Mouse (Mus musculus) ES-E14 (cell line): ENCODE results near the gene Furin. TPM values are rescaled to one million over a fixed set of nuclear protein-coding genes. Genes with fewer than 3 reads are reported as not detected.

Experiments used
- DNase-seq: peaks from one replicate; pipeline ENCODE4 v3.0.0-alpha.2; 2013; ENCODE audit warnings: low read depth, low spot score
- H3K27ac ChIP-seq: 2 replicates; pipeline ENCODE4 v1.5.1; 2012; ENCODE audit warnings: low read depth, mild to moderate bottlenecking, low read length, moderate library complexity, mixed read lengths; ENCODE audit not compliant: poor library complexity, insufficient read depth, severe bottlenecking
- H3K36me3 ChIP-seq: 2 replicates; pipeline ENCODE4 v1.6.1; 2012; ENCODE audit warnings: mild to moderate bottlenecking, low read length, moderate library complexity, mixed read lengths; ENCODE audit not compliant: control insufficient read depth, poor library complexity, insufficient read depth, severe bottlenecking
- H3K4me1 ChIP-seq, 2 experiments: fragments of 150-350 bp in 1 of 2; sonication (generic) in 1 of 2; 2 replicates each; pipeline ENCODE4 v1.6.1; 2012; ENCODE audit warnings: low read length in 2 of 2, mild to moderate bottlenecking in 1 of 2, mixed read lengths in 1 of 2; ENCODE audit not compliant: control insufficient read depth in 2 of 2, insufficient read depth in 2 of 2, poor library complexity in 1 of 2
- H3K4me3 ChIP-seq, 2 experiments: fragments of 150-350 bp in 1 of 2; sonication (generic) in 1 of 2; 2 replicates each; pipeline ENCODE4 v1.5.1; 2012; ENCODE audit warnings: low read length in 2 of 2, low read depth in 1 of 2, mild to moderate bottlenecking in 1 of 2, mixed read lengths in 1 of 2; ENCODE audit not compliant: insufficient read depth in 1 of 2, poor library complexity in 1 of 2, severe bottlenecking in 1 of 2
- H3K9ac ChIP-seq: 2 replicates; pipeline ENCODE4 v1.6.1; 2012; ENCODE audit warnings: low read depth, mild to moderate bottlenecking, low read length, mixed read lengths; ENCODE audit not compliant: poor library complexity, insufficient read depth, severe bottlenecking
- H3K9me3 ChIP-seq: fragments of 150-350 bp; sonication (generic); 2 replicates; pipeline ENCODE4 v1.6.1; 2012; ENCODE audit warnings: low read depth, mild to moderate bottlenecking, low read length; ENCODE audit not compliant: control insufficient read depth, insufficient read depth
- CHD2 ChIP-seq: IDR thresholded peaks from 2 replicates; pipeline ENCODE4 v1.6.1; 2014; ENCODE audit warnings: mild to moderate bottlenecking, low read depth, low read length, inconsistent platforms
- HCFC1 ChIP-seq: IDR thresholded peaks from 2 replicates; pipeline ENCODE4 v1.6.1; 2012; ENCODE audit warnings: low read length, inconsistent platforms, borderline replicate concordance; ENCODE audit not compliant: insufficient read depth
- MAFK ChIP-seq: IDR thresholded peaks from 2 replicates; pipeline ENCODE4 v1.6.1; 2014; ENCODE audit warnings: mild to moderate bottlenecking, low read depth, low read length, inconsistent platforms; ENCODE audit not compliant: insufficient read depth
- ZC3H11A ChIP-seq: IDR thresholded peaks from 2 replicates; pipeline ENCODE4 v1.6.1; 2012; ENCODE audit warnings: low read depth, mild to moderate bottlenecking, inconsistent platforms, low read length, borderline replicate concordance
- ZNF384 ChIP-seq: IDR thresholded peaks from 2 replicates; pipeline ENCODE4 v1.6.1; 2012; ENCODE audit warnings: low read depth, low read length, inconsistent platforms
- in situ Hi-C, 2 experiments: fragments of 600-800 bp; cut with MboI; formaldehyde crosslinking; loops; one replicate each; pipeline ENCODE4 v1.15.1; 2025; ENCODE audit warnings: low sequenced_read_pairs in 2 of 2, inconsistent platforms in 1 of 2; ENCODE audit not compliant: unreplicated experiment in 2 of 2
- total RNA-seq: library from RNA; depleted of rRNA; stranded (reverse); fragments of 300-350 nt; gene quantifications from 2 replicates; pipeline ENCODE4 v1.2.3, GENCODE M21; 2012

The Furin gene
- total RNA-seq, 1 experiment: 17.7 TPM

- Histone ChIP-seq H3K36me3 (no peaks in the 10 kb centered on the region), H3K9ac (no peak overlapping the region), H3K4me3 (no peak overlapping the region), H3K4me1 (no peaks in the 10 kb centered on the region), H3K9me3 (no peaks in the 10 kb centered on the region), H3K27ac (no peak overlapping the region)
- DNase-seq: no peak
- in situ Hi-C loops: no loop called here
- no peak for TF ChIP-seq HCFC1
- TF ChIP-seq MAFK: no peak
- TF ChIP-seq ZC3H11A: no peak
- no peak for TF ChIP-seq CHD2
- TF ChIP-seq ZNF384: no peak
Observed at GRCm38 (mm10) chr7:80413512-80414302, 8.5 kb upstream of the Furin start.

GRCm38 (mm10) chr7:80412781-80413180, 7.5 kb upstream of the Furin start:
- Histone ChIP-seq H3K36me3 (no peaks in the 10 kb centered on the region), H3K9me3 (no peaks in the 10 kb centered on the region), H3K9ac (no peak overlapping the region), H3K27ac (no peak overlapping the region), H3K4me3 (no peak overlapping the region), H3K4me1 (no peaks in the 10 kb centered on the region)
- TF ChIP-seq CHD2 (no peak), HCFC1 (no peak), ZC3H11A (no peak), MAFK (no peak), ZNF384 (no peak)
- in situ Hi-C loops: no loop called here
- DNase-seq: no peak

- H3K36me3 ChIP-seq: no peaks in the 10 kb centered on the region
- in situ Hi-C loops: no loop called here
- TF ChIP-seq MAFK (no peak), ZNF384 (no peak), ZC3H11A (no peak), CHD2 (no peak), HCFC1 (no peak)
- no peaks in the 10 kb centered on the region for H3K4me1 ChIP-seq
- H3K4me3 ChIP-seq: no peak overlapping the region
- no peak for DNase-seq
- no peaks in the 10 kb centered on the region for H3K9me3 ChIP-seq
- no peak overlapping the region for H3K9ac ChIP-seq
- H3K27ac ChIP-seq: no peak overlapping the region
Observed at GRCm38 (mm10) chr7:80412279-80412678, 7.0 kb upstream of the Furin start.

- Histone ChIP-seq H3K9ac (no peak overlapping the region), H3K4me1 (no peaks in the 10 kb centered on the region), H3K27ac (no peak overlapping the region), H3K4me3 (no peak overlapping the region), H3K9me3 (no peaks in the 10 kb centered on the region), H3K36me3 (no peaks in the 10 kb centered on the region)
- DNase-seq: no peak
- in situ Hi-C loops: no loop called here
- TF ChIP-seq ZNF384 (no peak), MAFK (no peak), HCFC1 (no peak), ZC3H11A (no peak), CHD2 (no peak)
Observed at GRCm38 (mm10) chr7:80410380-80410779, 5.1 kb upstream of the Furin start.

GRCm38 (mm10) chr7:80407712-80408111, 2.5 kb upstream of the Furin start:
- Histone ChIP-seq H3K9ac (no peak overlapping the region), H3K36me3 (no peaks in the 10 kb centered on the region), H3K4me3 (no peak overlapping the region), H3K9me3 (no peaks in the 10 kb centered on the region), H3K4me1 (no peaks in the 10 kb centered on the region), H3K27ac (no peak overlapping the region)
- in situ Hi-C loops: no loop called here
- no peak for DNase-seq
- TF ChIP-seq MAFK (no peak), ZNF384 (no peak), HCFC1 (no peak), CHD2 (no peak), ZC3H11A (no peak)
